Mouse (Mus musculus): Measurements from ENCODE around the gene Fibp. TPM values are rescaled to one million over a fixed set of nuclear protein-coding genes. Genes with fewer than 3 reads are reported as not detected.

Fibp gene
- total RNA-seq, 1 experiment from 2014 or later: 67.4 TPM

DNA sequence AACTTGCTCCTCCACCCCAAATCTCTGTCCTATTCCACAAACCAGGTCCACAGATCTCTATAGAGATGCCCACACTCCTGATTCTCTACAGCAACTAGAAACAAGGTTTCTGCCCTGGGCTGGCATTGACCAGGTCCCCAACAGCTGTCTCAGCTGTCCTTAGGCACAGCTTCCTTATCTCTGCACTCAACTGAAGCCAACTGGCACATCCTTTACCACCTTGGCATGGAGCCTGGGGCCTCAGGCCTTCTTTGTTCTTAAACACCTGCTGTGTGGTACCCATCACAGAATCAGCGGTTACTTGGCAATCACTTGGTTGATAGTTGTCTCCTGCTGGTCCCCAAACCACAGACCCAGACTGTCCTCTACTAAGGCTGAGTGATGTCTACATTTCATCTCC is 30.0 kb upstream of the Fibp start:
- ATAC-seq (replicated peaks; ENCODE audit: low read depth, poor library complexity, severe bottlenecking): no peak

DNA sequence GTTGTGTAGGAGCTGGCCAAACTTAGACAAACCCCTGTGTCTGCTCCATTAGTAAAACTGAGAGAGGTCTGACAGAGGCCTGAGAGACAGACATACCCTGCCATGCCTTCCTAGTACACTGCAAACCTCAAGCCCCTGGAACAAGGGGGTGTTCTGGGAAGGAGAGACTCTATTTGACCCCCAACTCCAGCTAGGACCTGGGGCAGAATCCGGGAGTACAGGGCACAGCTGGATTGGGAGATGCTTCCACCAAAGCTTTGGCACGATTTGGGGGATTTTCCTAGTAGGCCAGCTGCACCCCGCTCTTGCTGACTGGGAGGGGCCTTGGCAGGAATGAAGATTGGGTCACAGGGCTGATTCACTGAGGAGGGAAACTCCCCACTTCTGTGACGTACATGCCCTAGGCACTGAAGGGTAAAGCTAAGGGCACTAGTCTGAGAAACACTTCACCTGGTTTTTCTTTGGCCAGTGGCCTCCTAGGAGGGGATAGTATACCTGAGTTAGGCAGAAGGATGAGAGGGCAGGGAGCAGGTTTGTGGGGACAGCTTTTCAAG is 28.4 kb upstream of the Fibp start:
- no peak for ATAC-seq (replicated peaks; ENCODE audit: low read depth, poor library complexity, severe bottlenecking)

DNA sequence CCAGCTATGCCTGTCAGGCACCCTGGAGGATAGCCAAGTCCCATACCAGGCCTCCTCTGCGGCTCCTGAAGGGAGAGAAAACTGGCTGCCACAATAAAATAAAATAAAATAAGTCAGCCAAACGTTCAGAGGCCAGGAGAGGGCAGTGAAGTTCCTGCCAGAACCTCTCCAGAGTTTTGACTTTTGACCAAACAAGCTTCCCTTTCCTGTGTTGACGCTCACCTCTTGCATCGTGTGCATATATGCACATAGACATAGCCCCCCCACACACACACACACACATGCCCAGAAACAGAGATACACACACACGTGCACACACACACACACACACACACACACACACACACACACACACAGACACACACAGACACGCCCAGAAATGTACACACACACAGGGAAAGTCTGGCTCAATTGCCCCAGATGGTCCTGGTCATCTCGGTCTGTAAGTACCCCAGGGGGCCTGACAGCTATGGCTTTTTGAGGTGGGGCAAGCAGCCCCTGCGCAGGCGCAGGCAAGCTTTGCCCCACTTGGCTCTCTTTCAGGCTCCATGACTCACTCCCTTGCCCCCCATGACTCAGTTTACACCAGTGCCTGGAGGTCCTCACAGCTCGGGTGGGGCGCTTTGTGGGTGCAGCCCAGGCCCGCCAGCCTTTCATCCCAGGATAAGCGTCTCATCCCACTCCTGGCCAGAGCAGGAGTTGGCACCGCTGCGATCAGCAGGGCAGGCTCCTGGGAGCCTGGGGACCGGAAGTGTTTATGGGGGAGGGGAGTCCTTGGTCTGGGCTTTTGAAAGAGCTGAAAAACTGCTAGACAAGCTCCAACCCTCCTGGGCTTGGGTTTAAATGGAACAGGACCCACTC is 27.2 kb upstream of the Fibp start:
- peak; percentile 75 for ATAC-seq (replicated peaks; ENCODE audit: low read depth, poor library complexity, severe bottlenecking)

DNA sequence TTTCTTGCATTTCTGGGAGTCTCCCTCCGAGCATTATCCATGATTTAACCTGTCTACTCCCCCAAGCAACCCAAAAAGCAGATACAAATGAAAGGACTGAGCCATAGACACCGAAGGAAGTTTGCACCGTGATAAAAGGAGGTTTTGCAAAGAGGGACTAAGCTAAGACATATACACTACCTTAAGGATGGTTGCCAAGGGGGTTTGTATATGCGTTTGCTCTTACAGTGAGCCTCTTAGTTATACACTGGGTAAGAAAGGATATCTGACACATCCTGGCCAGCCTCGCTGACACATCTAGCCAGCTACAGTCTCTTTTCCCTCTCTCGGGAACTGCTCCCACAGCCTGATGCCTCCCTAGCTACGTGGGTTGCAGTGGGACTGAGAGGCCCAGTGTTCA is 26.5 kb upstream of the Fibp start:
- ATAC-seq (replicated peaks; ENCODE audit: low read depth, poor library complexity, severe bottlenecking): no peak

DNA sequence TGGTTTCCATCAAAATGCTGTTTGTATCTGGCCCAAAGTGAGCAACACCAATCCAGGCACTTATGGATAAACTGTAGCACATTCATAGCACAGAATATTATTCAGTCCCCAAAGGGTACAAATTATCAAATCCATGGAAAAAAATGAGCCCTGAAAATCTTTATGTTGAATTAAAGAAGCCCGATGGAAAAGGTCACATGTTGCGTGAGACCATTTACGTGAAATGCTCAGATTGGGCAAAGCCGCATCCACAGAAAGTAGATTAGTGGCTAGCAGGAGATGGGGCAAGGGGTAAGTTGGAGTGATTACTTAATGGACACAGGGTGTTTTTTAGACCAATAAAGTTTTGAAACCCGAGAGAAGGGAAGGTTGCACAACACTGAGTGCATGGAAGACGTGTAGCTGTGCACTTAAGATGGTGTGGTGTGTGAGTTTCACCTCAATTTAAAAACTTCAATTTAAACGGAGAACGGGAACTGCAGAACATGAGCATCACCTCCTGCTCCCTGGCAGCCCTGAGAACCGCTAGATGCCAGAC is 16.0 kb upstream of the Fibp start:
- ATAC-seq (replicated peaks; ENCODE audit: low read depth, poor library complexity, severe bottlenecking): no peak

DNA sequence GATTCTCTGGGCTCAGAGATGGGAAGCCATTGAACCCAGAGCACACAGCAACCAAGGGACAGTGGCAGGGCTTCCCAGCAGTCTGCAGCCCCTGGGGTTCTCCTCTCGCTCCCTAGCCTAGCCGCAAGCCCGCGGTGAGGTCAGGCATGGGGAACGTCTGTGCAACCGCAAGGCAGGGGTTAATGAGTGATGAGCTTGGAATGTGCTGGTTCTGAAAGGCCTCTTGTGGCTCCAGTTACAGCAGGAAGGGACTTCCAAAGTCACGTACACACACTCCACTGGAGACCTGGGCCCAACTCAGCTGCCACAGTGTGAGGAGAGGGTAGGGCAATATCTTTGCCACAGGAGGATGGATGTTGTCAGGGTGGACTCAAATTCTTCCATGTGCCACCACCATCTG is 15.5 kb upstream of the Fibp start:
- no peak for ATAC-seq (replicated peaks; ENCODE audit: low read depth, poor library complexity, severe bottlenecking)

DNA sequence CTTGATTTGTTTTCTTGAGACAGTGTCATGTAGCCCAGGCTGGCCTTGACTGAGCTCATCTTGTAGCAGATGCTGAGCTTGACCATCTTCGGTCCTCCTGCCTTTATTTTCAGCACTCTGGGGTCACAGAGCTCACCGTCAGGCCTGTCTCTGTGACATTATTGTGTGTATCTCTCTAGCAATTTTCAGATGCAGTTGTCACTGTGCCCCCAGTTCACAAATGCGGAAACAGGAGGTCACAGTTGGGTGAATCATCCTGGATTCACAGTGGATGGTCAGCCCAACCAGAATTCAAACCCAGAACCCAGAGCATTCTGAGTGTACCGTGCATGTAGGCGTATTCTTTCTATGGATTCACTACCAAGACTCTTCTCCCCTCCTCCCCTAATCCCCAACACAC is 14.7 kb upstream of the Fibp start:
- ATAC-seq (replicated peaks; ENCODE audit: low read depth, poor library complexity, severe bottlenecking): no peak

DNA sequence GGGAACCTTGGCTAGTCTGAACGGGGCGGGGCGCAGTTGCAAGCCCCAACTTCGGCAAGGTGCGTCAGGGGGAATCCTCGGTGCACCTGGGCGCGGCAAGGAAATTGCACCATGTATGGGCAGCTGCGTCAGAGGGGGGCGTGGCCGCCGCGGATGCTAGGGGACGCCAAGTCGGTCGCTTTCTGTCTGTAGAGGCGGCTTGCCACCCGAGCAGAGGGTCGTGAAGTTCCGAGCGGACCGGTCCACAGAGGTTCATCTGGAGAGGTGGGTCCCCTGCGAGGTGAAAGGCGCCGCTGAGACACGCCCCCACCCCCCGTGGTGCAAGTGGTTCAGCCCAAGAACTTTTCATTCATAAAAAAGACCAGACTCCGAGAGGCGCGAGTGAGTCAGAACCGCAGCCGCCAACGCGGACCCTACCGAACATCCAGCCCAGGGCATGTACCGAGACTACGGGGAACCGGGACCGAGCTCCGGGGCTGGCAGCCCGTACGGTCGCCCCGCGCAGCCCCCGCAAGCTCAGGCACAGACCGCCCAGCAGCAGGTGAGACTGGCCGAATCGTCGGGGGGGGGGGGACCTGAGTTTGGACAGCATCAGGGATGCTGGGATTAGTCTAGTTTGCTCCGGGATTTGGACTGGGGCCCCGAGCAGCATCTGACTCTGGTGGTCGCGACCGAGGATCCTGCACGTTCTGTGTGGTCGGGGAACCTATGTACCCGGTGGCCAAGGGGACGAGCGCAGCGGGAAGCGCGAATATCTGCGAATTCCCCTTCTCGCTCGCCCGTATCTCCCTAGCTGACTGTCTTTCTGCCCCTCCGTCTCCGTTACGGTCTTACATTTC is 12.7 kb upstream of the Fibp start, which contains the start of gene Fosl1:
Gene Fosl1, plus strand, starts transcription at position 33 of the 839 bp plus-strand sequence.
- ATAC-seq (replicated peaks; ENCODE audit: low read depth, poor library complexity, severe bottlenecking): peak; percentile 72

DNA sequence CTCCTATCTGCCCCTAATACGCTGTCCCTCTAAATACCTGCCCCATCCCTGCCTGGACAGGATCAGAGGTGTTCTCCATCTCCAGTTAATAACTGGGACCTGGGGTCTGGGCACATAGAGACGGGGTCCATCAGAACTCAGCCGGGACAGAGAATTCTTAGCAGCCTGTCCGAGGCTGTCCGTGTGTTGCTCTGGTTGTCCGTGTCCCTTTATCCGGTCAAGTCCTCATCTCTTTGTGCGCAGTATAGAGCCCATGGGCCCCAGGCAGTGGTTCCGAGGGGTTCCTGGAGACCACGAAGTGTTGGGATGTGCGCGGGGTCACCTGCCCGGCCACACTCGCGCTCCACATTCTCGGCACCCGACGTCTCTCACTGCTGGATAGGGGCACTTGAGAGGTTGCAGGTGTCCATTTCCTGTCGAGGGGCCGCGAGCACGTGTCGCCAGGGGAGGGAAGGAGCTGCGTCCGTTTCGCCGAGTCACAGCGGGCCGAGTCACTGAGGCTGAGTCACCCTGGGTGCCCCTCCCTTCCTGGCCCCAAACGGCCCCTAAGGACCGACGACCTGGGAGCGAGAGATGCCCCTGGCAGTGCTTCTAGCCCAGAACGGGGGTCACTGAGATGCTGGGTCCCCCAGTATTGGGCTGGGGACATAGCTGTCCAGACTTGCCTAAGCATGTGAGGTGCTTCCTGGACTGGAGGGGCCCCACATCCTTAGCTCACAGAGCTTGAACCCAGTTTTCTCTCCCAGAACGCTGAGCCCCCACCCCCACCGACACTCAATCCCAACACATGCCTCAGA is 11.9 kb upstream of the Fibp start:
- peak; percentile 62 for ATAC-seq (replicated peaks; ENCODE audit: low read depth, poor library complexity, severe bottlenecking)

DNA sequence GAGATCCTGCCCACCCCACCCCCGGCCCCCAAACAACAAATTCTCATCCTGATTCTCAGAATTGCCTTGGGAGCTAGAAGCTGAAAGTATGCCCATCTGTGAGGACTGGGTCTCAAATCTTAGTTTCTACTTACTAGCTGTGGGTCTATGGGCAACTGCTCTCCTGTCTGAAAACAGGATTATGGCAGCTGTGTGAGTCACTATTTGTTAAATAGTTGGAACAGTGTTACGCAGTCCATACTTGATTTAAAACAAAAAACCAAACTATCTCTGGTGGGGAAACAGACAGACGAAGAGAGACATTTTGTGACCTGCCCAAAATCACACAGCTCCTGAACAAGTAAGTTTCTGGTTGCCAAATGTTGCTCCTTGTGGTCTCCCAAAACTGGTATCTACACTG is 10.7 kb upstream of the Fibp start:
- no peak for ATAC-seq (replicated peaks; ENCODE audit: low read depth, poor library complexity, severe bottlenecking)

DNA sequence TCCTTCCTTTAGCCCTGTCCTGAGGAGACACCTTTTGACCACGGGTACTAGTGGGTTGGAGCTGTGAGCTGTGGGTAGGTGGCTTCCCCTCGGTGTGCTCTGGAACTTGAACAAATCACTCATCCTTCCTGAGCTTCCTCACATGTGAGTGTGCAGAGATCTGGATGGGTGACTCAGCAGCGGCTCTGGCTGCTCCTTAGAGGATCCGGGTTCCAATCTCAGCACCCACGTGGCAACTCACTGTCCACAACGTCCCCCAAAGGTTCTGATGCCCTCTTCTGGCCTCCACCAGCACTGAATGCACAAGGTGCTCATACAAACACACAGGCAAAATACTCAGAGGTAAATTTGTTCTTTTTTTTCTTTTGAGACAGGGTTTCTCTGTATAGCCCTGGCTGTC is 8.6 kb upstream of the Fibp start:
- ATAC-seq (replicated peaks; ENCODE audit: low read depth, poor library complexity, severe bottlenecking): no peak

DNA sequence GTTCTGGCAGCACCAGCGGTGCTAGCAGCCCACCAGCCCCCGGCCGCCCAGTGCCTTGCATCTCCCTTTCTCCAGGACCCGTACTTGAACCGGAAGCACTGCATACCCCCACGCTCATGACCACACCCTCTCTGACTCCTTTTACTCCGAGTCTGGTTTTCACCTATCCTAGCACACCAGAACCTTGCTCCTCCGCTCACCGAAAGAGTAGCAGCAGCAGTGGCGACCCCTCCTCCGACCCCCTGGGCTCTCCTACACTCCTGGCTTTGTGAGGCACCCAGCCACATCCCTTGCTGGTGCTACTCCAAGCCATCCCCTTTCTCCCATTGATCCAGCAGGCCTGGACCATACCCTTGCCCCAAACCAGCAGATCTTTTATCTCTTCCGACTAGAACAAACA is 5.4 kb upstream of the Fibp start:
- ATAC-seq (replicated peaks; ENCODE audit: low read depth, poor library complexity, severe bottlenecking): no peak

DNA sequence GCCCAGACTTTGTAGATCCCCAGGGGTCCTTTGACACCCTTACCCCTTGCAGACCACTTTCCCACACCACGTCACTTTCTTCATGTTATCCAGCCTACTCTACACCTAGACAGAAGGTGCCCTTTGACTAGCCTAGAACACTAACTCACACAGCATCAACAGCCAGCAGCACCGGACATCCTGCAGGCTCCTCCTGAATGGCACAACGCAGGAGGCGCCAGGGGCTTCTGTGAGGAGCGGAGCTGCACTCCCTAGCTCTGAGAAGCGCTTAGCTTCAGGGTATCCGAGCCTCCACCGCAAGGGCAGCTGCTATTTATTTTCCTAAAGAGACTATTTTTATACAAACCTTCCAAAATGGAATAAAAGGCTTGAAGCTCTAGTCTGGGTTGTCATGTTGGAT is 4.8 kb upstream of the Fibp start:
- no peak for ATAC-seq (replicated peaks; ENCODE audit: low read depth, poor library complexity, severe bottlenecking)

DNA sequence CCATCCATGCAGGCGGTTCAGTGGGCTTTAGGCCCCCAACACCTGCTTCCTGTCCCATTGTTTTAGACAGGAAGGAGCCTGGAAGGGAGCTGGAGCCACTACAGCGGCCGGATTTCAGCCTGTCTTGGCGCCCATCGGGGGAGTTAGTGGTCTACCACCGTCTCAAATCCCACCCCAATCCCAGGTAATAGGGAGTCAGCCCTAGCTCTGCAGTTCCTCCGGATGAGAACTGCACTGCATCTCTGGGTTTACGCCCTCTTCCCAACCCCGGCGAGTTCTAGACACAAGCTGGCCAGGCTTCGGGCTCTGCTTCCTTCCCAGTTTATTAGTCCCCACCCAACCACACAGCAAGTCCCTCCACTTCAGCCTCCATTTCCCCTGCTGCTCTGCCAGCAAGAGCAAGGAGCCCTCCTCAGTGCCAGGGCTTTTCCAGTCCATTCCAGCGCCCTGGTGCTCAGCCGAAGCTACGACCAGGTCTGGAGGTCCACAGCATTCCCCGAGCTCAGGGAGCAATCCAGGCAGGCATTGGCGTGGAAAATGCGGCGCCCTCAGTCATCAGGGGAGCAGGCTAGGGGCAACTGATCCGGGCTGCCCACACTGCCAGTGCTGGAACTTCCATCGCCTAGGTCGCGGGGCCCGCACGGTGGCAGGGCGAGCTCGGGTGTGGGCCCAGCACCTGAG is 4.0 kb upstream of the Fibp start:
- ATAC-seq (replicated peaks; ENCODE audit: low read depth, poor library complexity, severe bottlenecking): no peak

DNA sequence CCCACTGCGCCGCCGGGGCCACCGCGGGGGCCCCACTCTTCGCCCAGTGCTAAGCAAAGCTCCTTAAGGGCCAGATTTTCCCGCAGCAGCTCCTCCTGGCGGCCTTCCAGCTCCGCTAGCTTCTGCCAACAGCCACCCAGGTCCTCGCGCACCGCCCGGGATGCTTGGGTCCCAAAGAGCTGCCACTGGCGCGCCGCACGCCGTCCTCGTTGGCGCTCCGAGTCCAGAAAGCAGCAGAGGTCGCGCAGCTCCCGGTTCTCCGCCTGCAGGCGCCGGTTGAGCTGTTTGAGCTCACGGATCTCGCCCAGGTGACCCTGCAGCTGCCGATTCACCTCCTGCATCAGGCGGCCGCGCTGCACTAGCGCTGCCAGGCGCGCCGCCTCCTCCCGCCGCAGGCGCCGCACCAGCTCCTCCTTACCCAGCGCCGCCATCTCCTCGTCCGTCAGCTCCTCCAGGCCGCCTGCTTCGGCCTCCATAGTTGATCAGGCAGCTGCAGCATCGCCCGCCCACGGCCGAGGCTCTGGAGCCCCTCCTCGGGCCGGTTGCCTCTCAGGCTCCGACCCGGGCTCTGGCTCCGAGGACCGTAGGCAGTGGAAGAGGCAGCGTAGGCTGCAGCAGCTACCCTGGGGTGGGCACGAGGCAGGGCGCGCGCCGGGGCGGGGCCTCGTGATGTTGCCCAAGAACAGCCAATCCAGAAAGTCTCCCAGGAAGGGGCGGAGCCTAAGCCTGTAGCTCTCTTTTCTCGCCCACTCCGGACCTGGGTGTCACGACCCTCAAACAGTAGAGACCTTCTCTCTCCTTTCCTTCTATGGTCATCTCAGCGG is 3.3 kb upstream of the Fibp start:
- ATAC-seq (replicated peaks; ENCODE audit: low read depth, poor library complexity, severe bottlenecking): peak; percentile 84

DNA sequence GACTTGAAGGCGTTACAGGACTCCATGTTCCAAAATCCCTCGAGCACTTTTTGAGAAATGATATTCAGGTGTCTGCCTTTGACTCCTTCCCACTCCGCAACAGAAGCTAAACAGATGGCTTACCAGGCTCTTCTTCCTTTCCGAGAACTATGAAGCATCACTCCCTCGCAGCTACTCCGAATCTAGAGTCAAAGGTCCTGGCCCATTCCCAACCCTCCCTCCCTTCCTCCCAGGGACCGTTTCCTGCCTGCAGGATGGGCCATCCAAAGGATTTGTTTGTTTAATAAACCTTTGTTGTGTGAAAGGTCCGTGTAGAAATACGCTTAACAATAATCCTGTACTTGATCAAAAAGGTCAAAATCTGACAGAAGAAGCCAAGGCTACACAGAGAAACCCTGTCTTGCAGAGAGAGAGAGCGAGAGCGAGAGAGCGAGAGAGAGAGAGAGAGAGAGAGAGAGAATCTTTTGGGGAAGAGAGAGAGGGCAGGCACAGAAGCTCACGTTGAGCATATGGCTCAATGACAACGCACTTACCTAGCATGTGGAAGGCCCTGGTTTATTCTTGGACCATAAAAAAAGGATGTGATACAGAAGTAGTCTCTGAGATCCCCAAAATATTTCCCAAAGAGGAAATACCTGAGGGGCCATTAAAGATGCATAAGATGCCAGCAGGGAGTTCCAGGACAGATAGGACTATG is 2.5 kb upstream of the Fibp start, which contains the start of gene Ccdc85b:
Gene Ccdc85b, minus strand, starts transcription at position 149 of the 697 bp plus-strand sequence.
- ATAC-seq (replicated peaks; ENCODE audit: low read depth, poor library complexity, severe bottlenecking): no peak

DNA sequence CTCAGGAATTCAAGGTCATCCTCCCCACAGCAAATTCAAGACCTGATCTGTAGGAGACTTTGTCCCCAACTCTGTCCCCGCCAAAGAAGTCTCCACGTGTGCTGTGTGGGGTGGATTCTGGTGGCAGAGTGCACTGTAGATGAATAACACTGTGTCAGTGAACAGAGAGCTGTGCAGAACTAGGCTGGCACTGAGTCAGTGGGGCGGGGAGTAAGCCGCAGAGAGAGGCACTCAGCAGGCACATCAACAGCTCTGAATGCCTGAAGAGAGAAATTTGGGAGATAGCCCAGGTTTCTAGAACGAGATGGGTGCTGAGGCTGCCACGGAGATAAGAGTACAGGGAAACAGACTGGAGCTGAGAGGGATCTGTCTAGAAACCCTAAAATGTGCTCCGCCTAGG is 1.4 kb upstream of the Fibp start:
- no peak for ATAC-seq (replicated peaks; ENCODE audit: low read depth, poor library complexity, severe bottlenecking)

DNA sequence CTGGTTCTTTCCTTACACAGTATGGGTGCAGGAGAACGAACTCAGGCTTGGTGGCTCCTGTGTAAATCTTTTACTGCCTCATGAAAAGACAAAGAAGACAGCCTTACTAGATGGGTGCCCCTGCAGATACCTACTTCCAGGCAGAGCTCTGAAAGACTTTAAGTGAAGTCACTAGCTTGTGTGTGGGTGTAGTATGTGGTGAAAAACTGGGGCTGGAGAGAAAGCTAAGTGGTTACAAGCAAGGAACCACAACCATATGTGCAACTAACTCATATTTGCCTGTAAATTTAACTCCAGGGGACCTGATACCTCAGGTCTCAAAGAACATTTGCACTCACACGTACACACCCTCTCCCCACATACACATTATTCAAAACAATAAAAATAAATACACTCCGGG is 519 bp upstream of the Fibp start:
- no peak for ATAC-seq (replicated peaks; ENCODE audit: low read depth, poor library complexity, severe bottlenecking)

All from common myeloid progenitor, adult 5-6 weeks (primary cell).